Mouse (Mus musculus) neural tube, embryonic 11.5 days (tissue): ENCODE measurements at regions not wholly inside any gene's neighbourhood (a gene's known extent, or its start where the extent isn't known, plus 50 kb on each side); places are given as distances from the start of the nearest gene placed in this dataset.

ENCODE experiments used
- ATAC-seq: fragments of 200-750 bp; cut with Nextera tagmentation; 2 replicates; pipeline ENCODE4 v1.8.0; 2017; ENCODE audit warnings: moderate number of reproducible peaks, mild to moderate bottlenecking, moderate TSS enrichment, moderate library complexity; ENCODE audit not compliant: insufficient read depth, low FRiP score, low TSS enrichment
- DNase-seq: peaks from one replicate; pipeline ENCODE4 v3.0.0-alpha.2; 2015; ENCODE audit warnings: low spot score
- H3K27ac ChIP-seq: fragments of 300-500 bp; sonication (generic); 2 replicates; pipeline ENCODE4 v1.5.1; 2014; ENCODE audit warnings: low read depth, mild to moderate bottlenecking, low read length
- H3K27me3 ChIP-seq: fragments of 300-500 bp; sonication (generic); 2 replicates; pipeline ENCODE4 v1.6.1; 2014; ENCODE audit warnings: mild to moderate bottlenecking, low read length, mixed read lengths; ENCODE audit not compliant: control insufficient read depth, insufficient read depth
- H3K36me3 ChIP-seq: fragments of 300-500 bp; sonication (generic); 2 replicates; pipeline ENCODE4 v1.6.1; 2014; ENCODE audit warnings: mild to moderate bottlenecking, low read length, moderate library complexity, mixed read lengths; ENCODE audit not compliant: control insufficient read depth, insufficient read depth
- H3K4me1 ChIP-seq: fragments of 300-500 bp; sonication (generic); 2 replicates; pipeline ENCODE4 v1.6.1; 2014; ENCODE audit warnings: low read length, mixed read lengths; ENCODE audit not compliant: control insufficient read depth, insufficient read depth
- H3K4me2 ChIP-seq: fragments of 300-500 bp; sonication (generic); 2 replicates; pipeline ENCODE4 v1.6.1; 2014; ENCODE audit warnings: low read depth, mild to moderate bottlenecking, moderate library complexity
- H3K4me3 ChIP-seq: fragments of 300-500 bp; sonication (generic); 2 replicates; pipeline ENCODE4 v1.5.1; 2014; ENCODE audit warnings: low read depth, low read length
- H3K9ac ChIP-seq: fragments of 300-500 bp; sonication (generic); 2 replicates; pipeline ENCODE4 v1.6.1; 2014; ENCODE audit warnings: mild to moderate bottlenecking, low read length
- H3K9me3 ChIP-seq: fragments of 300-500 bp; sonication (generic); 2 replicates; pipeline ENCODE4 v1.6.1; 2016; ENCODE audit warnings: low read length; ENCODE audit not compliant: control insufficient read depth
- WGBS: fragments of 180-500 bp; shearing (Covaris S2); extraction: QIAGEN DNeasy Blood & Tissue Kit; methylation state at CpG from one replicate; pipeline ENCODE4 v1.1.7; 2014; 5-methylcytosine and 5-hydroxymethylcytosine counted together

DNA sequence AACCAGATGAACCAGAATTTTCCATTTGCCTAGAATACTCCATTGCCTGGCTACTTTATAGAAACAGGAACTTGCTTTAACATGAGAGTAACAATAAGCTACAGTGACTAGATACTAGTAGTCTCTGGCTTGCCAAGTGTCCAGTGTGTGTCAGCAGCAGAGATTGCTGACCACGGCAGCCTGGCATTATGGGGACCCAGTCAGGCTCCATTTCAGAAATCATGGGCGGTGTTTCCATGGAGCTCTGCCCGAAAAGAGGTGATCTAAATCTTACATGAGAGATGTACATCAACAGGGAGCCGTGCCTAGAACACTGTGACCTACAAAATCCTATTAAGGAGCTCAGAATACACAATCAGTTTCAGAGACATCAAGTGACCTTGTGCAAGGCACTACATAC is 160.8 kb upstream of the Bcl6 start:
- H3K9ac ChIP-seq: no peak overlapping the region
- ATAC-seq (no peak), DNase-seq (no peak)
- no peaks in the 10 kb centered on the region for H3K4me1 ChIP-seq
- no peak overlapping the region for H3K27ac ChIP-seq
- no peaks in the 10 kb centered on the region for H3K36me3 ChIP-seq
- no peaks in the 10 kb centered on the region for H3K9me3 ChIP-seq
- 88% methylated on average over 4 of the region's 4 CpGs for whole genome bisulfite sequencing
- H3K4me2 ChIP-seq: no peak overlapping the region
- no peaks in the 10 kb centered on the region for H3K27me3 ChIP-seq
- H3K4me3 ChIP-seq: no peak overlapping the region

DNA sequence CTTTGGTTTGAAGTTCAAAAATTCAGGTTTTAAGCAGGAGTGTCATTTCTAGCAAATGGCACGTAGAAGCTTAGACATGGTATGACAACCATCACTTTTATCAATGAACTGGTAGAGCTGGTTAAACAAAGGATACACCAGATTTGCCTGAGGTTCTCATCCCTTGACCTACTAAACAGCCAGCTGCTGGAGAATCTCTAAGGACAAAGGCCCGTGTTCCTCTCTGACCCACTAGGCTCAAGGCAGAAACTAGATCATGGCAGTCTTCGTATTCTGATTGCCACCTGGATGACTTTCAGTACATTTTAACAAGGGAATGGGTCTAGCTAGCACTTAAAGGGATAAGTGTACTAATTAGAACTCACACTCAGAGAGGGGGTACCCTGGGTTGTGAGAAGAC is 155.2 kb upstream of the Bcl6 start:
- H3K4me2 ChIP-seq: no peak overlapping the region
- H3K4me1 ChIP-seq: no peaks in the 10 kb centered on the region
- H3K27me3 ChIP-seq: no peaks in the 10 kb centered on the region
- no peak overlapping the region for H3K27ac ChIP-seq
- H3K4me3 ChIP-seq: no peak overlapping the region
- no peak overlapping the region for H3K9ac ChIP-seq
- DNase-seq (no peak), ATAC-seq (no peak)
- H3K9me3 ChIP-seq: no peaks in the 10 kb centered on the region
- WGBS: 86% methylated on average over 3 of the region's 3 CpGs
- no peaks in the 10 kb centered on the region for H3K36me3 ChIP-seq

DNA sequence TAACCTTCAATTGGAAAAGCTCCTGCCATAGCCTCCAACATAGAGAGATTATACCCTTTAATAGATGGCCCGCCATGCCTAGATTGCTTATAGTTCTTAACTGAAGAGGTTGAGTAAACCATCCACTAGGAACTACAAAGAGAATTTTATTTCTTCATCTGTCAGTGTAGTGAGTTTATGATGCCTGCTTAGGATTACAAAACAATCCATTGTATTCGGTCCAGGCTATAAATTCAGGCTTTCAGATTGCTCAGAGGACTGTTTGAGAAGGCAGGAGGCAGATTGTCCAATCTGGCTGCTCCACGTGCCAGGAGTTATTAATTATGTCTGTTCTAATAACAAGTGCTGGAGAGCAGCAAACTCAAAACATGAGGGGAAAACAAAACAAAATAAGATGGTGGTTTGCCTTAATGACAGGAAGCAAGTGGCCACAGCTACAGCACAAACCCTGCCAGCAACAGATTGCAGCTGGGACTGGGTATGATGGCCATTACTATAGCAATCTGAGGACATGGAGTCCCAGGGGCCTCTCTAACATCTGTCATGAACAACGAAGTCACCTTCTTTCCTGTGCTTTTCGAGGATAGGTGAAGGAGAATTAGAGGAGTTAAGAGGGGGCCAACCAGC is 154.4 kb upstream of the Bcl6 start:
- no peaks in the 10 kb centered on the region for H3K27me3 ChIP-seq
- no peak overlapping the region for H3K4me3 ChIP-seq
- H3K9ac ChIP-seq: no peak overlapping the region
- H3K9me3 ChIP-seq: no peaks in the 10 kb centered on the region
- no peak overlapping the region for H3K27ac ChIP-seq
- H3K36me3 ChIP-seq: no peaks in the 10 kb centered on the region
- ATAC-seq (no peak), DNase-seq (no peak)
- 47% methylated on average over 5 of the region's 5 CpGs for WGBS
- no peak overlapping the region for H3K4me2 ChIP-seq
- no peaks in the 10 kb centered on the region for H3K4me1 ChIP-seq

DNA sequence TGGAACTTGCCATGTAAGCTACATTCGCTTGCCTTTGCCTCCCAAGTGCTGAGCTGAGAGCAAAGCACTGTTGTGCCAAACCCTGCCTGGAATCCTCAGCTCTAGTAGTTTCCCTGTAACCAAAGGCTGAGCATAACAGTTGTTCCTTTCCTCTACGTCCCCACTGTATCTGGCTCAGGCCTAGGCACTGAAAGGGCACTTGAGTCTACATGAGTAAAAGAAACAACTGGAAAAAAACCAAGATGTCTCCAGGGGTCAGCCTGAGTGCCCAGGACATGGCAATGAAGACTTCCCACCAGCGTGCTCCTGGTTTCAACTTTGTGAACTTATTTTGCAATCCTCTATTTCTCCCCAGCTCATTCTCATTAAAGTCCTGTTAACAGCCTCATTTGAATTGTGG is 150.5 kb upstream of the Bcl6 start:
- Histone ChIP-seq H3K27me3 (no peaks in the 10 kb centered on the region), H3K9ac (no peak overlapping the region), H3K4me2 (no peak overlapping the region), H3K27ac (no peak overlapping the region), H3K4me1 (no peaks in the 10 kb centered on the region), H3K4me3 (no peak overlapping the region), H3K9me3 (no peaks in the 10 kb centered on the region), H3K36me3 (no peaks in the 10 kb centered on the region)
- no peak for ATAC-seq
- DNase-seq: no peak
- 84% methylated on average over 3 of the region's 3 CpGs for WGBS

DNA sequence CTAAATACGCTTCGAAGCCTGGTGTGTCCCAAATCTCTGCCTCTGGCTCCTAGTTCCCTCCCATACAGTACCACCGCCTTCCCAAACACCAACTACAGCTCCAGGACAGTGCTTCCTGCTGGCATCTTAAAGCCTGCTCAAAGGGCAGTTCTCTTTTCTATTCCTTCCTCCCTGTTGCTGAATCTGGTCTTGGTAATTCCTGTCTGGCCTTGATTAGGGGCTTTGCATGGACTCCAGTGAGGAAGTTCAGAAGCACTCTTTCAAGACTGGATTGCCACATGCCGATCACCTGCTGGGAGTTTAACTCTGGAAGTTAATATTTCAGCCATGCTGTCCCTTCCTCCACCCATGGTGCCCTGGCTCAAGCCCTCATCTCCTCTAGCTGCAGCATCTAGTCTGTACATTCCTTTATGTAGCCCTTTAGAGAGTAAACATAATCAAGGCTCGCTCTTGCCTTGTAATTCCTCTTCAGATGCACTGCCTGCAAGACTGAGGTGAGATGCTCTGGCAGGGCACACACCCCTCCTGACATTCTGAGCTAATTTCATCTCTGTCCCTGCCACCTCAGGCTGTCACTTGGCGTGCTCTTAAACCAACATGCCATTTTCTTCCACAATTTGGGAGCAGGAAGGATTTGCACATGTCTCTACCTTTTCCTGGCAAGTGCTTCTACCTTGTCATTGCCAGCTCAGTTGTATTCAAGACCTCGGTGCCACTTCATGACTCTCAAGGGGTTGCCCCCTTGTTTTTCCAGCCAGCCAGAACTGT is 148.8 kb upstream of the Bcl6 start:
- Histone ChIP-seq H3K9me3 (no peaks in the 10 kb centered on the region), H3K27ac (no peak overlapping the region), H3K36me3 (no peaks in the 10 kb centered on the region), H3K4me2 (no peak overlapping the region), H3K4me3 (no peak overlapping the region), H3K27me3 (no peaks in the 10 kb centered on the region), H3K9ac (no peak overlapping the region), H3K4me1 (no peaks in the 10 kb centered on the region)
- no peak for DNase-seq
- WGBS: 79% methylated on average over 7 of the region's 7 CpGs
- ATAC-seq: no peak

DNA sequence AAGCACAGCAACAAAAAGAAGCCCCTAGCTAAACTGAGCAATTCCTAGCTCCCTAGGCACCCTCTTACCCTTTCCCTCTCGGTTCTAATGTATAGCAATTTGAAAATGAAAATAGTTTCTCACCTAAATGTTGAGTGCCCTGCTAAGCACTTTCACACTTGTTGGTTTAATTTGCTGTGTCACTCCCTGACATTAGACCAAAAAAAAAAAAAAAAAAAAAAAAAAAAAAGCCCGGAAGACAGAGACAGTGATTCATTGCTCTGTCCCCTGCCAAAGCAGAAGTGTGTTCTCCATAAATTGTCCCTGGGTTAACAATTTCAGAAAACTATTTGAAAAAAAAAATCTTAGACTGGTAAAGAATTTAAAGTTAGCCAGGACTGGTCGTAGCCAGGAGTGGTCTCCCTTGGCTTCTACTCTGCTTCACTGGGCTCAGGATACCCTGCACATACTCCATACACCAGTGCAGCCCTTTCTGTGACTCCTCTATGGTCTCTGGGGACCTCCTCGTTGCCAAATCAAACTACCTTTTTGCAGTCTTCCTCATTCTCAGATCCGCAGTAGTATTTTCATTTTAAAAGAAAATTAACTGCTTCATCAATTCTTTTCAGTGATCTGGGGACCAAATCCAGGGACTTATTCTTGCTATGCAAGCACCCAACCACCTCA is 148.0 kb upstream of the Bcl6 start:
- Histone ChIP-seq H3K27me3 (no peaks in the 10 kb centered on the region), H3K36me3 (no peaks in the 10 kb centered on the region), H3K9me3 (no peaks in the 10 kb centered on the region), H3K4me1 (no peaks in the 10 kb centered on the region), H3K4me2 (no peak overlapping the region), H3K4me3 (no peak overlapping the region), H3K27ac (no peak overlapping the region), H3K9ac (no peak overlapping the region)
- DNase-seq (no peak), ATAC-seq (no peak)
- 60% methylated on average over 5 of the region's 5 CpGs for WGBS

DNA sequence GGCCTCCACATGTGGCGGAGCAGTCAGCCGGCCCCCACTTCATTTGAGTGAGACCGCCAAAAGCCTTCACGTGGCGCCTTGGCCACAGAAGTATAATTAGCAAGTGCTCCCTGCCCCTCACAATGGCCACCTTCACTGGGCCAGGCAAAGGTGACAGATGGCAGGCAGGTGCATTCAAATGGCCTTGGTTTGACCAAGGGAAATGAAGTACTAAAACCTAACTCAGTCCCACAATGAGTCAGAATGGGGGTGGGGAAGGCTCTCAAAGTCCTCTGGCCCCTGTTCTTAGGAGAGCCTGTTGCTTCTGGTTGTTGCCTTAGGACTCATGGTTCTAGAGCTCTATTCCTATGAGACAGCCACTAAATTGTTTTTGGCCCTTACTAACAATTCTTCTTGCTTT is 147.2 kb upstream of the Bcl6 start:
- ATAC-seq (no peak), DNase-seq (no peak)
- Histone ChIP-seq H3K4me1 (no peaks in the 10 kb centered on the region), H3K27me3 (no peaks in the 10 kb centered on the region), H3K27ac (no peak overlapping the region), H3K9me3 (no peaks in the 10 kb centered on the region), H3K4me3 (no peak overlapping the region), H3K9ac (no peak overlapping the region), H3K4me2 (no peak overlapping the region), H3K36me3 (no peaks in the 10 kb centered on the region)
- WGBS: 83% methylated on average over 5 of the region's 5 CpGs

DNA sequence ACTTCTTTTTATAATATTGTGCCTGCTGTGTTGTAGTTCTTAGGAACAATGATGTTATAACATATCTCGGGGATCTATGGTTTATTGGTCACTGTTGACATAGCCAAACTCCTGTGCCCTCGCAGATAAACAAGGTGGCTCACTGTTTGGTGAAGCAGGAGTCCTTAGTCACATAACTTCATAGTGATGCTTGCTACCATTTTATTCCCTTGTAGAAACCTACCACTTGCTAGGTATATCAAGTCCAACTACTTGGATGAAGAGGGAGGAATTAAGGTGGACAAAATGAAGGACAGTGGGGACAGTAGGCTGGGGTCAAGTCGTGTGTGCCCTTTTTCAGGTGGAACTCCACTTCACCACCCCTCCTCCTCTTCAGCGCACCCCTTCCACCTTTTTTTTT is 146.7 kb upstream of the Bcl6 start:
- Histone ChIP-seq H3K4me2 (no peak overlapping the region), H3K4me3 (no peak overlapping the region), H3K4me1 (no peaks in the 10 kb centered on the region), H3K9ac (no peak overlapping the region), H3K36me3 (no peaks in the 10 kb centered on the region), H3K27me3 (no peaks in the 10 kb centered on the region), H3K9me3 (no peaks in the 10 kb centered on the region), H3K27ac (no peak overlapping the region)
- WGBS: 87% methylated on average over 4 of the region's 4 CpGs
- ATAC-seq: no peak
- no peak for DNase-seq
